Comparison of ENCODE assay signal across 8 mouse cellular contexts in genomic region chr6:86473077-86473476, GRCm38 (mm10). TPM values are rescaled to one million over a fixed set of nuclear protein-coding genes. Genes with fewer than 3 reads are reported as not detected.
DNase-seq lines count a peak whose midpoint lies in the region; ATAC-seq and TF ChIP-seq lines count a peak whose summit lies in the region.

No protein-coding gene starts in this region.

- no peak for DNase-seq in liver, adult 2 months (ENCODE audit: extremely low read depth, low read depth, low spot score)
- DNase-seq in liver: no peak
- peak; percentile 56 for DNase-seq in adipocyte (ENCODE audit: low spot score)
- no peak for DNase-seq in forebrain, embryonic 14.5 days (ENCODE audit: low spot score)
- DNase-seq in limb, embryonic 11.5 days (ENCODE audit: low spot score): peak; percentile 43
- DNase-seq in retina, postnatal 1 day: peak; percentile 24
- no peak for DNase-seq in frontal cortex, postnatal 14 days (ENCODE audit: low spot score in 2 of 2)
- DNase-seq in gastrocnemius, postnatal 10 days: no peak

- peak overlapping the region; percentile 72 for H3K9ac ChIP-seq in liver, adult 2 months (ENCODE audit: low read depth, low read length)
- peak overlapping the region; percentile 65 for H3K9ac ChIP-seq in forebrain, embryonic 14.5 days (ENCODE audit: low read length)
- peak overlapping the region; percentile 57 for H3K9ac ChIP-seq in limb, embryonic 11.5 days (ENCODE audit: low read length)

- H3K27me3 ChIP-seq in liver, adult 2 months (ENCODE audit: control insufficient read depth, insufficient read depth, low read length): no peaks in the 10 kb centered on the region
- no peaks in the 10 kb centered on the region for H3K27me3 ChIP-seq in forebrain, embryonic 14.5 days (replicated peaks; ENCODE audit: control insufficient read depth, insufficient read depth, low read length)
- H3K27me3 ChIP-seq in limb, embryonic 11.5 days (ENCODE audit: control insufficient read depth, insufficient read depth, low read length): no peaks in the 10 kb centered on the region

- no peak for TF ChIP-seq POLR2A in liver, adult 2 months (IDR thresholded peaks at IDR 0.05; ENCODE audit: extremely low read depth, insufficient read depth, low read length)

- H3K27ac ChIP-seq in liver, adult 2 months (replicated peaks; ENCODE audit: insufficient read depth, low read depth, low read length): peak overlapping the region; percentile 83
- H3K27ac ChIP-seq in forebrain, embryonic 14.5 days (ENCODE audit: low read depth, low read length): peak overlapping the region; percentile 92
- H3K27ac ChIP-seq in limb, embryonic 11.5 days (replicated peaks; ENCODE audit: low read depth, low read length): peak overlapping the region; percentile 82

- H3K4me2 ChIP-seq in forebrain, embryonic 14.5 days (ENCODE audit: low read length): peak overlapping the region; percentile 54
- peak overlapping the region; percentile 65 for H3K4me2 ChIP-seq in limb, embryonic 11.5 days (ENCODE audit: low read depth, severe bottlenecking)

- ATAC-seq in forebrain, embryonic 14.5 days: no peak; the same call in 1 of the 2 replicates
- ATAC-seq in limb, embryonic 11.5 days (ENCODE audit: insufficient number of reproducible peaks, low FRiP score, low TSS enrichment, low read depth): no peak

- peaks cover 14% of the 10 kb centered on the region; the same call in 1 of the 2 replicates for H3K4me1 ChIP-seq in liver, adult 2 months (ENCODE audit: control insufficient read depth, insufficient read depth, low read length)
- H3K4me1 ChIP-seq in forebrain, embryonic 14.5 days (ENCODE audit: control insufficient read depth, insufficient read depth, low read length): peaks cover 14% of the 10 kb centered on the region
- peaks cover 13% of the 10 kb centered on the region for H3K4me1 ChIP-seq in limb, embryonic 11.5 days (ENCODE audit: control insufficient read depth, insufficient read depth, low read length)

- H3K36me3 ChIP-seq in liver, adult 2 months (ENCODE audit: control insufficient read depth, insufficient read depth, low read length): peaks cover 2% of the 10 kb centered on the region; the same call in 1 of the 2 replicates
- H3K36me3 ChIP-seq in forebrain, embryonic 14.5 days (ENCODE audit: control insufficient read depth, insufficient read depth, low read length): peaks cover 14% of the 10 kb centered on the region
- H3K36me3 ChIP-seq in limb, embryonic 11.5 days (ENCODE audit: control insufficient read depth, insufficient read depth, low read length): no peaks in the 10 kb centered on the region

- no peaks in the 10 kb centered on the region for H3K9me3 ChIP-seq in forebrain, embryonic 14.5 days (replicated peaks; ENCODE audit: control insufficient read depth, low read length)
- H3K9me3 ChIP-seq in limb, embryonic 11.5 days (ENCODE audit: control insufficient read depth, low read length): no peaks in the 10 kb centered on the region

- H3K79me2 ChIP-seq in liver, adult 2 months (ENCODE audit: control insufficient read depth, insufficient read depth, low read length): no peaks in the 10 kb centered on the region

- peak overlapping the region; percentile 54 for H3K4me3 ChIP-seq in liver, adult 2 months (ENCODE audit: insufficient read depth, low read depth, low read length)
- H3K4me3 ChIP-seq in forebrain, embryonic 14.5 days (ENCODE audit: low read depth, low read length): peak overlapping the region; percentile 31
- H3K4me3 ChIP-seq in limb, embryonic 11.5 days (ENCODE audit: low read depth, low read length): peak overlapping the region; percentile 31

- TF ChIP-seq CTCF in liver, adult 2 months (IDR thresholded peaks at IDR 0.05; ENCODE audit: low read depth, low read length): no peak

- 72% methylated on average over 7 of the region's 7 CpGs for WGBS in liver, adult 2 months
- 54% methylated on average over 7 of the region's 7 CpGs for WGBS in forebrain, embryonic 14.5 days
- WGBS in limb, embryonic 11.5 days: 60% methylated on average over 7 of the region's 7 CpGs

RNA-seq across cellular contexts. Expression of gene C87436, which starts 34.9 kb away (rescaled TPM):
- total RNA-seq in liver, adult 2 months (2014; rRNA removed): 10.1 and 10.2 TPM in 2 replicates
- polyA plus RNA-seq in liver, adult 2 months (2012; rRNA removed): 7.6 and 7.8 TPM in 2 replicates
- 33.6 and 35.2 TPM in 2 replicates for polyA plus RNA-seq in forebrain, embryonic 14.5 days (2014; fragmentation: Nextera tagmentation; extraction: Ambion mirVana)
- polyA plus RNA-seq in limb, embryonic 11.5 days (2014; fragmentation: Nextera tagmentation; extraction: Ambion mirVana): 23.7 and 24.8 TPM in 2 replicates
- 1 to 10 TPM; 8.7 to 9.8 TPM for total RNA-seq in gastrocnemius, postnatal 10 days (2021)

RNA-seq across cellular contexts. Expression of gene Gm44790, which starts 46.6 kb away (rescaled TPM):
- 0.83 TPM in 1 of 2 replicates, not detected in the other for total RNA-seq in liver, adult 2 months (2014; rRNA removed)
- polyA plus RNA-seq in liver, adult 2 months (2012; rRNA removed): 1.5 and 4.0 TPM in 2 replicates
- polyA plus RNA-seq in forebrain, embryonic 14.5 days (2014; fragmentation: Nextera tagmentation; extraction: Ambion mirVana): 1.9 TPM in 1 of 2 replicates, not detected in the other
- 0.95 TPM in 1 of 2 replicates, not detected in the other for polyA plus RNA-seq in limb, embryonic 11.5 days (2014; fragmentation: Nextera tagmentation; extraction: Ambion mirVana)
- total RNA-seq in gastrocnemius, postnatal 10 days (2021): not detected

RNA-seq across cellular contexts. Expression of gene Pcbp1, which starts 53.0 kb away (rescaled TPM):
- 38.2 and 59.7 TPM in 2 replicates for total RNA-seq in liver, adult 2 months (2014; rRNA removed)
- 119 and 138 TPM in 2 replicates for polyA plus RNA-seq in liver, adult 2 months (2012; rRNA removed)
- polyA plus RNA-seq in forebrain, embryonic 14.5 days (2014; fragmentation: Nextera tagmentation; extraction: Ambion mirVana): 176 and 206 TPM in 2 replicates
- polyA plus RNA-seq in limb, embryonic 11.5 days (2014; fragmentation: Nextera tagmentation; extraction: Ambion mirVana): 499 and 548 TPM in 2 replicates
- 100 to 1,000 TPM; 167 to 185 TPM for total RNA-seq in gastrocnemius, postnatal 10 days (2021)

Comparison
In these comparisons a context has a peak if more than half of its experiments do, and no peak if none do; other contexts are left out.
1. DNase-seq: peak in adipocyte (single experiment), limb, embryonic 11.5 days (single experiment) and retina, postnatal 1 day (single experiment); none in liver, adult 2 months (single experiment), liver (single experiment), forebrain, embryonic 14.5 days (single experiment), frontal cortex, postnatal 14 days (0 of 2) and gastrocnemius, postnatal 10 days (single experiment).
2. Peak in every context shown above with its lines, with median percentiles within 50 percentile points of each other: H3K27ac ChIP-seq, H3K4me3 ChIP-seq and H3K9ac ChIP-seq.